Mouse (Mus musculus) 416B (cell line): ENCODE measurements around the gene Prlhr.

Experiments used
- DNase-seq: peaks from one replicate; pipeline ENCODE4 v3.0.0; 2011; ENCODE audit warnings: low read depth

Prlhr gene

DNA sequence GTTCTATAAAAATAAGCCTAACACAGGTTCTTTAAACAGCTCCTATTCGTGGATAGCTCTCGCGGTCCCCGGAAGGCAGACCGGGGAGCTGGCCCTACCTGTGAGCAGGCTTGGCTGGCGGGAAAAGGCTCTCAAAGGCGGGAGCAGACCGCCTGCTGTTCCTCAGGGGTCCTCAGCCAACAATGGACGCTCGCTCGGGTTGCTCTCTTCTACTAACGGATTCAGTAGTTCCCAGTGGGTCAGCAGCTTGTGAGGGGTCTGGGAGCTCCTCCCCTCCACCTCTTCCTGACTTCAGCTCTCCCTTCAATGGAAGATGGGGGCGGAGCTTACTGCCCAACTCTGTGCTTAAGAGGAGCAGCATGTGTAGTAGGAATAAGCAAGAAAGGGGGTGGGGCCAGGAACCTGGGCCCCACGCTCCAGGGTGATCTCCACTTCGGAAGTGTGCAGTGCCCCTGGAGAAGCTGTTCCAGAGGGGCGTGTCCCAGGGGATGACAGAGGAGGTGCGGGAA lies at the start of gene Prlhr:
Gene Prlhr, minus strand, starts transcription at position 51 of the 509 bp plus-strand sequence.
- no peak for DNase-seq

DNA sequence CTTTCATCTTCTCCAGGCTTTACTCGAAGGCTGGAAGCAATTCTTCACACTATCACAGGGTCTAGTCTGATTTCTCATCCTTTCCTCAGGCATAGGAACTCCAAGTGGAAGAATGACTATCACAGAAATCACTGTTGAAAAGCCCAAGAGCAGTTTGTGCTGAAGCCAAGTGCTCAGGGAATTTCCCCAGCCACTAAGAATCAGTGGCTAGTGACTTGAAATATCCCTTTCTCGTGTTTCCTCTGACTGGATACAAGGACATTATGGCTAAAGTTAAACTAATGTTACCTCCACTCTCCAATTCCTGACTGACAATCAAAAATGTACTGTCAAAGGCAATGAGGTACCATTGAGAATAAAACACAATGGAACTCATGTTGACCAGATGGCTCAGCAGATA lies 47.0 kb upstream of the Prlhr start:
- DNase-seq: no peak

GRCm38 (mm10) chr19:60513431-60513830 lies 45.3 kb upstream of the Prlhr start:
- peak; percentile 7 for DNase-seq

DNA sequence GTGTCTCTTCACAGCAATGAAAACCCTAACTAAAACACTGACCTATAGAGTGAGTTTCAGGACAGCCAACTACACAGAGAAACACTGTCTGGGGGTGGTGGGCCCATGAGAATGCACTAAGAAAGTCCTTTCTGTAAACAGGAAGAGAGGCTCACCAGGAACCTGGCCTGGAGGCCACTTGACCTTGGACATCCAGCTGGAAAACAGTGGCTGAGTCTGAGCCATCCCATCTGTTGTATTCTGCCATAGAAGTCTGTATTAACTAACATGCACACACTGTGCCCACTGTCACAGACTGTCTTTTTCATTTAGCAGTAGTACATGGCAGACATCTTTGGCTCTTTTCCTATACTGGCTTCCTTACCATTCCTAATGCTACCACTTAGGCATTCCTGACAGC lies 32.1 kb upstream of the Prlhr start:
- DNase-seq: no peak

DNA sequence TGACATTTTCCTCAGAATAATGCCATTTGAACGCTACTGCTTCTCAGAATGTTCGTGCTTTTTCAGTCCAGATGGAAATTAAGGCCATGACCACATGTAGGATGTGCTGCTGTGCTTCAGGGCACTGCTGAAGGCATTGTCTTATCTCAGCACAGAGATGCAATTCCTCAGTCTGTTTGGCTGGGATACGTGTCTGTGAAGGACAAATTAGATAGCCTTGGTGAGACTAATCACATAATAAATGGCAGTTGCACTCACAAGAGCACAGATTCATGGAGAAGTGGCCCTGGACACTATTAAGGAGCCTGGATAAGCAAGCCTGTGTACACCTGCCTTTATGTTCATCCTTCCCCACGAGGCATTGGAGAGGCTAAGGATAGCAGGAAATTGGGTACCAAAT lies 29.1 kb upstream of the Prlhr start:
- no peak for DNase-seq

- DNase-seq: no peak
Observed at GRCm38 (mm10) chr19:60495772-60496171, 27.7 kb upstream of the Prlhr start.

DNA sequence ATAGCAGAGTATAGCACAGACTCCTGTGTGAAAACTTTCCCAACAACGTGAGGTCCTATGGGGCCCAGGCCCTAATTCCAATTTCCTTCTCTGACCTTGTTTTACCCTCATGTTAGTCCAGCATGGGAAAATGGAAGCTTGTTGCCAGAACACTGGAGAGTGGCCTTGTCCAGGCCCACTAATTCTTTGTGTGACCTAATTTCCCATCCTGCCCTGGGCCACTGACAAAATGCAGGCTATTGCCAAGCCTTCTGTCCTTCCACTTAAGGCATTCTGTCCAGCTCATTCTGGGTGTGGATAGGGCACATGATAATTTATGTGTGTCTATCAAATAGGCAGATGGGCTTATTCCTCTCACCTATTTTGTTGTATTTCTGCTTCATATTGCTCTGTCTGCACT lies 21.5 kb upstream of the Prlhr start:
- DNase-seq: no peak

DNA sequence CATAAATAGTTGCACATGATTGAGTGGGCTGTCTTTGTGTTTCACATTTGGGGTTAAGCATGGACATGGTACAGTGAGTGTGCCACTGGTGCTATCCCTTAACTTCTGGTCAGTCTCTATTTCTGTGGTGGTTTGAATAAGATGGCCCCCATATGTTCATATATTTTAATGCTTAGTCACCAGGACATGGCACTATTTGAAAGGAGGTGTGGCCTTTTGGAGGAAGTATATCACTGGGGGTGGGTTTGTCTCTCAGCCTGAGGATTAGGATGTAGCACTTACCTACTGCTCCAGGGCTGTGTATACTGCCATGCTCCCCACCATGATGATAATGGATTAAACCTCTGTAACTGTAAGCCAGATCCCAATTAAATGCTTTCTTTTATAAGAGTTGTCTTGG lies 17.2 kb upstream of the Prlhr start:
- DNase-seq: no peak

DNA sequence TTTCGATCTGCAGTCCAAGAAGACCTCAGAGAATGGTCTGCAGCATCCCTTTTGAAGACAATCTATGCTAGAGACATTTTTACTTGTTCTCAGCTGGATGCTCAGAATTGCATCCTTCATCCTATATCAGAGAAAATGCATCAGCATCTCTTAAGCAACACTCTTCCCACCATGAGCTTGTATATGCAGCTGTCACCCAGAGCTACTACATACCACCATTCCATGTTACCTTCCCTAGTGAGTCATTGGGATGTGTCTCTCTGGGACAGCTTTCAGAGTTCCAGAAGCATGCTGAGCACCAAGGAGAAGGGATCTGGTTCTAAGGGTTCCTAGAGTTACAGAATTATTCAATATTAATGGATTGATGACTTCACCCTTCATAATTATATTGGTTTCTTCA lies 10.8 kb upstream of the Prlhr start:
- DNase-seq: no peak

- DNase-seq: peak; percentile 30
Observed at GRCm38 (mm10) chr19:60477788-60478187, 9.7 kb upstream of the Prlhr start.

DNA sequence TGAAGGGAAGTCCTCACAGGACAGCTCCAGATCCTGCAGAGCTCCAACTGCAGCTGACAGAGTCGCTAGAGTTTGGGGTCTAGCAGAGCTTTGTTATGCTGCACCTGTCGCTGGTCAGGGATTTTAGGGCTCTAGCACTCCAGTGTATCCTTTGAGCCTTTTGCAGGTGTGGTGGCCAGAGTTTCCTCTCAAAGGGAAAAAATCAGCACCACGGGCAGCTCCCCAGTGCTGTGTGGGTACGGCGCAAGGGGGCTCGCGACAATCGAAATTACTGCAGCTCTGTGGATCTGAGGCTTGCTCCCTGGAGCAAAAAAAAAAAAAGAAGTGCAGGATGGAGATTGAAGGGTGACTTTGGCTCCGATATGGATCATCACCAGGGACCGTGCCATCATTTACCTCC lies 742 bp upstream of the Prlhr start:
- peak; percentile 20 for DNase-seq

DNA sequence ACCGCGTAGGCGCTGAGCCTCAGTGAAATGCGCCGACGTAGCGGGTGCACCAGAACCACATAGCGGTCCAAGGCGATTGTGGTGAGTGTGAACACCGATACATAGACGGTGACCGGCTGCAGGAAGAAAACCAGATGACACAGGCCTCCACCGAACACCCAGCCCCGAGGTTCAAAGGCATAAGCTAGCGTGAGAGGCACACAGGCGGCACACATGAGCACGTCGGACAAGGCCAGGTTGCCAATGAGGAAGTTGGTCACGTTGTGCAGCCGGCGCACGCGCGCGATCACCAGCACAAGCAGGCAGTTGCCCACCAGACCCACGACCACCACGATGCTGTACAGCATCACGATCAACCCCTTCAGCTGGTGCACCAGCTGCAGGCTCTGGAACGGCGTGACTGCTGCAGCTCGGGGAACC lies 506 bp downstream of the Prlhr start:
- DNase-seq: no peak

DNA sequence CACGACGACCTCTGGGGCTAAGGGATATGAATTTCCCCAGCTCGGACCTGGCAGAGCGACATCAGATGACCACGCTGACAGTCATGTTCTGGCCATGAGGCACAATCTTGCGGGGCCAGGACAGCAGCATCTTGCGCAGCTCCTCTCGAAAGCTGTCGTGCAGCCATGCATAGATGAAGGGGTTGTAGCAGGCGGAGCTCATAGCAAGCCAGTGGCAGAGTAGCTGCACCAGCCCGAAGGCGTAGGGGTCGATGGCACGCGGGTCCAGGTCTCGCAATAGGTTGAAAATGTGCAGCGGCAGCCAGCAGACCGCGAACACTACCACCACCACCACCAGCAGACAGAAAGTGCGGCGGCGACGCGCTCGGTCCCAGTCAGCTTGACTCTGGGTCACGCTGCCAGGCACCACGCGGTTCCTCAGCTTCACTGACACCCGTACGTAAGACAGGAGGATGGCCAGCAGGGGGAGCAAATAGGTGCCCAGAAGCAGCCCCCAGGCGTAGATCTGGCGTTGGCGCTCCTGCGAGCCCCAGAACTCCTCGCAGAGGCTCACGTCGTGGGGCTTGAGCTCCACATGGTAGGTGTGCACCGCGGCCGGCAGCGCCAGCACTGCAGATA lies 1.0 kb downstream of the Prlhr start:
- no peak for DNase-seq

DNA sequence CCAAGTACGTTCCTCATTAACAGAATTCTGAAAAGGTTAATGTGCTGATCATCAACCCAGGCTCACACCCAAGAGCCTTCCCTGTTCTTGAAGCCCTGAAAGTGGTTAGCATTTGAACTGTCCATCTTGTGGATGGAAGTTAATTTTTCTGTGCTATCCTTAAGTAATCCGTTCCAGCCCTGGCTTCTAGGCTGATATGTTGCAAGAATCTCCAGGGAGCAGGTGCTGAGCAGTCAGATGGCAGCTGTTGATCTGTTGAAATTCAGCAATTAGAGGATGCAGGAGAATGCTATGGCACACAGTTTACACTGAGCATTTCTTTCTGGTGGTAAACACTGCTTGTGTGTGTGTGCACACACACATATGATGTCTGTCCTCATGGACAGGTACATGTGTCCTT lies 2.4 kb downstream of the Prlhr start:
- no peak for DNase-seq

- DNase-seq: peak; percentile 87
Observed at GRCm38 (mm10) chr19:60463896-60464295, 4.2 kb downstream of the Prlhr start.

DNA sequence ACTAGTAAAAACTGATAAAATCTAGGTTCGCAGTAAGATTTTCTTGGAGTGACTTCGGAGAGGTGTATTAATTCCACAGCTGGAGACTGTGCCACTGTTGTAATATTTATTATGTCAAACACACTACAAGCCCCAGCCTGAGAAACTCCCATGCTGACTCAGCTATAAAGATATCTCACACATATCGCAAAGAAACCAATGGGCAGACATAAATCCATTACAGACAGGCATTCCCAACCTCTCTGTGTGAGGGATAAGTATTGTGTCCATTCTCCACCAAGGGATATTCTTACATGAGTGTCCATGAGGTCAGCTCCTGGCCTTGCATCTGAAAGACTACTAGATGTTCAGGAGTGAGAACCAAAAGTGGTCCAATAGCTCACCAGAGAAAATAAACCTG lies 4.7 kb downstream of the Prlhr start:
- no peak for DNase-seq

DNA sequence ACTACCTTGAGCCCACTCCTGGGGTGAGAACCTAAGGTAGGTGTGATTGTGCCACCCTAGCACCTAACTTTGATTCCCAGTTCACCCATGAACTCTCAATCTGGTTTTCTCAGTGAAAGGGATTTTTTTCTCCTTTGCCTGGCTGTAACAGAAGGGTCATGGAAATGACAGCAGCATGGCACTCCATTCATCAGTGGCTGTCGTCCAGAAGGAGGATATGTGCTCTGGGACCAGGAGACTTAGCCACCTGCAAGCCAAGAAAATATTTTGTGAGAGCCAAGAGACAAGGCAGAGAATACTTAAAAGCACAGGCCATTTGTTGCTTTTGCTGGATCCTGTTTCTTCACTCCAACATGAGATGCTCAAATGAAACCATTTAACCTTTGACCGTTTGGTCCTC lies 6.6 kb downstream of the Prlhr start:
- DNase-seq: no peak

DNA sequence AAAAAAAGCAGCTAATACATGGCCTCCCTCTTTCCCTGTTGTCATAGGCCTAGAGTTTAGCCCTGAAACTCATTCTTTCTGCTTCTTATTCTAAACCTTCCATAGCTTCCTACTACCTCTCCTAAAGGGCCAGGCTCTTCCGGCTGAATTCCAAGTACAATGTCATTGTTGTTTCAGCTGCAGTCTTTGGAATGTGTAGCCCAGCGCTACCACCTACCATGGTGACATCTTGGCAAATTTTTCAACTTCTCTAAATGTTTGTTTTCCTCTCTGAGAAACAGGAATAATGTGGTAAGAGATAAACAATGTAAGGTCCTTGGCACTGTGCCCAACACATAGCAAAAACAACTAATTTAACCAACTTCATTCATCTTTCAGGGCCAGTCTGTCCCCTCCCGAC lies 8.4 kb downstream of the Prlhr start:
- DNase-seq: no peak

DNA sequence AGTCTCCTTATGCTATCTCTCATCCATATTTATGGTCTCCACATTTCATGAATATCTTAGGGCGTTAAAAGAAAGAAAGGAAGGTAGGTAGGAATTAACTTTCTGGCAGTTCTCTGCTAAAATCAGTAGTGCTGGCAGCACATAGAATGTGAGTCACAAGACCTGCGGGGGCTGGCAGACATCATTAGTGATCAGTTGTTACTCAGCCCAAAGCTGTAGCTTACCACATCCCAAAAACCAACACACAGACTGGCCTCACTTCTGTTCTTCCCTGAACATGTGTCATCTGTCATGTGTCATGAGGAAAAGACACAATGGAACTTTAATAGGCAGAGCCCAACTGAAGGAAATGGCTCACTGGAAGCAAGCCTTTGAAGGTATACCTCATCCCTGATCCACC lies 9.0 kb downstream of the Prlhr start:
- DNase-seq: no peak

- DNase-seq: no peak
Observed at GRCm38 (mm10) chr19:60455791-60456190, 12.3 kb downstream of the Prlhr start.

DNA sequence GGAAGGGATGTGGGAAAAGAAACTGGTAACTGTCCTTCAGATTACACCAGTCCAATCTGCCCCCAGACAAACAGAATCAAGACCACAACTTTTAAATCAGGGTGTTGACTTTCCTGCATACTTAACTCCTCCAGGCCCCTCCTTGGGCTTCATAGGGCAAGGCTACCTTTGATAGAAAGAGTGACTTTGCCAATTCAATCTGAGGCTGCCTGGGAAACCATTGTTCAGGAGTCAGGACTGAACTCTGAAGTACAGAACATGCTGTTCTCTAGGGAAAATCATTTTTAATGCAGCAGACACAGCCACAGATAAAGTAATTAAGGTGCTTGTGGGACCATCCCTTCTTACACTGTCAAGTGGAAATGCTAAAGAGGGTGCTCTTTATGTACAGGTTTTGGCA lies 27.6 kb downstream of the Prlhr start:
- no peak for DNase-seq

GRCm38 (mm10) chr19:60440083-60440482 lies 28.0 kb downstream of the Prlhr start:
- no peak for DNase-seq

GRCm38 (mm10) chr19:60437566-60438241 lies 30.4 kb downstream of the Prlhr start:
- DNase-seq: peak; percentile 55
